Mouse (Mus musculus): ENCODE measurements around the gene Anxa5.

The Anxa5 gene

DNA sequence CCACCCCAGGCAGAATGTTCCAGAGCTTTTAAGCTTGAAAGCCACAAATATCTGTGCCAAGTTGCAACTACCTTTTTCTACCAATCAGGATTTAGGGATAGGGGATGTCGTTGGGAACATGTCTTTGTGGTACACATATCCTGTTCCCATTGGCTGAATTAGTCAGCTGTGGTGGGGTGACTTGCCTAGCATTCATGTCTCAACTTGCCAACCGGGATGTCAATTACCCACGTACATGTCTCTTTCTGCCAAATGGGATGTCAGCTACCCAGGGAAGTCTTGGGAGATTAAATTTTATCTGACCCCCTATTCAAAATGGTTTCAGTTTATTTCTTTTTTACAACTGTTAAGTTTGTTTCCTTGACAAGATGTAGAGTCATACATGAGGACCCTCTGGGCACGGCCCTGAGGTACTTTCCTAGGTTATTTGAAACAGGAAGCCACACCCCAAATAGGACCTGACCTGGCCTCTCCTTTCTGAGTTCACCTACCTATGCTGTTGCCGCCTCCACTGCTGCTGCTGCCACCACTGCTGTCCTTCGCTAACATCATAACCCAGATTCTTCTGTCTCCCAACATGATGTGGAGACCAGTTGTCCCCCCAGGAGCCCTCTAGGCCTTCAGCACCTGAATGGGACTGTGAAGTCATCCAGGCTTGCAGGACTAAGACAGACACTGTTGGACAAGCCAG lies 13.3 kb upstream of the Anxa5 start:
- no peak for DNase-seq (ENCODE audit: low spot score in 2 of 2)

DNA sequence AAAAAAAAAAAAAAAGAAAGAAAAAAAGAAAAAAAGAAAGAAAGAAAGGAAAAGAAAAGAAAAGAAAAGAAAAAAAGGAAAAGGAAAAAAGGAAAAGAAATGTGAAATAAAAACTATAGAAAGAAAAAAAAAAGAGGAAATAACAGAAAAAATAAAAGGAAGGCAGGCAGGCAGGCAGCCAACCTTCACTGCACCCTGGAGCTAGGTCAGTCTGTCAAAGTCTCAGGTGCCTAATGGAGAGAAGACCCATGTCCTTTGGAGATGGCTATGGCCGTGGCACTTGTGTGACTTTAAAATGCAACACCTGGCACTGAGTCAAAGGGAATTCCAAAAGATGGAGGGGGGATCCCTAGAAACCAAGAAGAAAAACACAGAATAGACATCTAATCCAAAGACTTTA lies 12.7 kb upstream of the Anxa5 start:
- no peak for DNase-seq (ENCODE audit: low spot score in 2 of 2)

DNA sequence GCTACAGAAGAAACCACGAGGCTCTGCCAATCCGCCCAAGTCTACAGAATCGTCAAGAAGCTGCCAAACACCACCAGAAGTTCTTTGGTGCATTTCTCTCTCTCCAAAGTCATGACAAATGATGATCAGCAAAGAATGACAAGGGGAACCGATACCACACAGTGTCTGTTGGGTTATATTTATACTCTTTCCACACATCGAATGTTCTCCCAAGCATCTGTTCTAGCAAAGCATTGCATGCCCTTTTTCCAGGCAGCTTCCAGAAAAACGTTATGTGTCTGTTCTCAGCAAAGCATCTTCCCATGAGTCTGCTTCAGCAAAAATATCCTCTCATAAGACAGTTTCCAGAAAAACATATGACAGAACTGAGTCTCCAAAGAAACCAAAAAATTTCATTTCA lies 11.2 kb upstream of the Anxa5 start:
- DNase-seq (ENCODE audit: low spot score in 2 of 2) = no peak

DNA sequence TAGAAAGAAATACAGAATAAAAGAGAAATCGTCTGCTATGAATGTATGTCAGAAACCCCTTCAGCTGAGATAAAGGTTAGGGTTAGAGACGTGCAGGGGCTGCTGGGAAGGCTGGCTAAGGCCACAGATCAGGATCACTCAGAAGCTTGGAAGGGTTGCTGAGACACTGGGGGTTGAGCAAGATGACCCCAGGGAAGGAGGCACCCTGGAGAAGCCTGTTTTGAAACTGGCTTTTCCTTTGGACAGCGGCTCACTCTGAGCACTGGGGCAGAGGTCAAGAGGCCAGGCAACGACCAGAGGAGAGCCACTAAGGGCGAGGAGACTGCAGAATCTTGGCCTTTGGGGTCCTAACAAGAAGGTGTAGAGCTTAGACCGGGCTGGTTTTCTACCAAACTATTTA lies 10.5 kb upstream of the Anxa5 start:
- no peak for DNase-seq (ENCODE audit: low spot score in 2 of 2)

DNA sequence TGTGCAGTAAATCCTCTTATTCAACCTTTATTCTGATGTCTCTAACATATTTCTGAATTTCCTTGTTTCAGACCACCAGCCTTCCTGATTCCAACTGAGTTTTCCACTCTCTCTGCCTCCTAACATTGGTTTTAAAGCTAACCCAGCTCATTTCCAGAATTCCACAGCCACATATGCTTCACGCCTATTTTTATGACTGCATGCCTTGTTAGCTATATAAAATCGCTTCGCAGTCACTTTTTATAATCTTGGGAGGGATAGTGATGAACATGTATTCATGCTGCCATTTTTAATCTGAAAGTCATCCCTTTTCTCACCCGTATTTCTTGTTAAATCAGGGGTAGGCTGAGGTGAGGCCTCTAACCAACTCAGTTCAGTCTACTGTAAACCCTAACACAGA lies 8.6 kb upstream of the Anxa5 start:
- no peak for DNase-seq (ENCODE audit: low spot score in 2 of 2)

DNA sequence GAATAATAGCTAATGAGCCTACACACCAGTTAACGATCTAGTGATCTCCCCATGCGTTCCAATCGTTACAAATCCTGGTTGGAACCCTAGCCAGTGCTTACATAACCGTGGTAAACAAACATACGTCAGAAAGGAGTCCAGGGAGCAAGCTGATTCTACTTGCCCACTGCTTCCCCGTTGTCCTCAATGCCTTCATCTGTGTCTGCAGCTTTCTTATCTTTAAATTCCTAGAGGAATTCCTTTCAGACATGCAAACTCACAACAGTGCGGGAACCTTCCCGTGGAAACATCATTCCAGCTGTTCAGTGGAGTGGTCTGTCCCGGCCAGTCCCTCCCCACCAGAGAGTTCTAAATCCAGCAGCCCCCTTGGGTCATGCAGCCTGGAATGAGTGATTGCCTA lies 7.2 kb upstream of the Anxa5 start:
- DNase-seq (ENCODE audit: low spot score in 2 of 2) = no peak

DNA sequence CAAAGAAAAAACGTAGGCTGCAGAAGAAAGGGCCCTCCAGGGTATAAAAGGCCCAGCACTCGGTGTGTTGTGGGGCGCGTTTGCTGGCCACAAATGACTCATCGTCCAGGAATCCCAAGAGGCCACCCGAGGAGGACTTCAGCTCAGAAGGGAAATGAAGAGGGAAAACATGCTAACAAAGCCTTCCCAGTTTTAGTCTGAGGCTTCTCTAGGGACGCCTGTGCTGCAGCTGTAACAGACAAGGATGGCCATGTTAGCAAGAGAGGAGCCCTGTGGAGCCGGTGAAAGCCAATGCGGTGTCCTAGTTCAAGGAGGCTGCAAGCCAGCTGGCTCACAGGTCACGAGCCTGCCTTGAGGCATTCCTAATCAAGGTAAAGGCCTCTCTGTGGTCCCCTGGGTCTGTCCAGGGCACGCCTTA lies 6.1 kb upstream of the Anxa5 start:
- DNase-seq (ENCODE audit: low spot score in 2 of 2) = peak; percentile 24 to 40

DNA sequence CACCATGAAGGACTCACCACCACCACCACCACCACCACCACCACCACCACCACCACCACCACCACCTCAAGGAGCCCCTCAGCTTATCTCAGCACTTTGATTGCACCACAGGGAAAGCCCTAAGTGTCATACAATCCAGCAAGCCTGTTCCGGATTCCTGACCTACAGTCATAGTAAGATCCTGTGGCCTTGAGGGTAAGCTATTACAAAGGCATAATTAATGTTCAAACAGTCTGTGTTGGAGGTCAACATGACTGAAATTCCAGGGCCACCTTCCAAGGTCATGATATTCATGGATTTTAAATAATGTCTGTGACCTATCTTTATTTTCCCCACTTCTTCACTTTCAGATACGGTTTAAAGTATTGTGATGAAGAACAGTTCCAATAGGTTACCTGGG lies 4.8 kb upstream of the Anxa5 start:
- no peak for DNase-seq (ENCODE audit: low spot score in 2 of 2)

DNA sequence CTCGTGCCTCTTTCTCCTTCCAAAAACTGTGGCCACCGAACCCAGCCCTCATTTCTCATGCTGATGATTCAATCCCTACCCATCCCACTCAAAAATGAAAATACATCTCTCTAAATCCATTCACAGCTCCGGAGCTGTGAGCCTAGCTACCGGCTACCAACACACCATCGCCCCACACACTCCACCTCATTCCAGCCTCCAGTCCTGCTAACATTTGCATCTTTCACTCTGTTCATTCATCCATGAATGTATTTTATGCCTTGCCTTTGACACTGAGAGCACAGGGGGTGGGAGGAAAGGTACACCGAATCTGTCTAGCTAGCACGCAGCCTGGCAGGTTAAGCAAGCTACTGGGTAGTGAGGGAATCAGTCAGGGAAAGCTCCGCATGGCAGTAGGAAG lies 3.1 kb upstream of the Anxa5 start:
- peak; percentile 52 to 61 for DNase-seq (ENCODE audit: low spot score in 2 of 2)

DNA sequence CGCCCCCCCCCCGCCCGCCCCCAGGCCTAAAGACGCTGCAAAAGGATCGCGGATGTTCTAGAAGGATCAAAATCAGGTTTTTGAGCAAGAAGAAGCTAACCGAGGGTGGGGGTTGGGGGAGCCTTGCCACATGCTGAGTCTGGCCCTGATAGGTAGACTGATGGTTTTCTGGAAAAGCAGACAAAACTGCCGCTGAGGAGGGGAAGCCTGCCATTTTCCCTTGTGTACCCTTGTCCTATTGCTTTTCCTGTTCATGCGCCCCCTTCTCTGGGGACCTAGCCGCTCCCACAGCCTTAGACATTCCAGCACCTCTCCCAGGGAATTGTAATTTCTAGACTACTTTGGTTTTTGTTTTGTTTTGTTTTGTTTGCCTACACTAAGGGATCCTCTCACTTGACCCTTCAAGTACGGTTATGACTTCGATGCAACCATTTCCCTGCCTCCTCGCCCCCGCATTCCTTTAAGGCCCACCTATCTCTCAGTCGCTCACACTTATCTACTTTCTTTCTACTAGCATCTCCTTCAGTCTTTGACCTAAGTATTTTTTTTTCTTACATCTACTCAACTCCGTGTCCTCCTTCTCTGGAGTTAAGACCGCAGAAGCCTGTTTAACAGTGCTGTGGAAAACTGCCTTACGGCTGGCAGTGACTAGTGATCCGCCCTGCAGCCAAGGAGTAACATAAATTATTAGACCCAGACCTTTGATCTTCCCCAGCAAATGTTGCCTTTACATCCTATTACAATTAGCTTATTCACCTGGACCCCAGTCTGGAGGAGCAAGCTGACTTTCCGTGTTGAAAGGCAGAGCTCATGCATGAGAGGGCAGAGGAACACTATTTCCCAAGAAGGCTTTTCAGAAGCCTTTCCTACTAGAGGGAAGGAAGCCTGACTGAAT lies 814 bp upstream of the Anxa5 start:
- DNase-seq (ENCODE audit: low spot score in 2 of 2) = no peak

DNA sequence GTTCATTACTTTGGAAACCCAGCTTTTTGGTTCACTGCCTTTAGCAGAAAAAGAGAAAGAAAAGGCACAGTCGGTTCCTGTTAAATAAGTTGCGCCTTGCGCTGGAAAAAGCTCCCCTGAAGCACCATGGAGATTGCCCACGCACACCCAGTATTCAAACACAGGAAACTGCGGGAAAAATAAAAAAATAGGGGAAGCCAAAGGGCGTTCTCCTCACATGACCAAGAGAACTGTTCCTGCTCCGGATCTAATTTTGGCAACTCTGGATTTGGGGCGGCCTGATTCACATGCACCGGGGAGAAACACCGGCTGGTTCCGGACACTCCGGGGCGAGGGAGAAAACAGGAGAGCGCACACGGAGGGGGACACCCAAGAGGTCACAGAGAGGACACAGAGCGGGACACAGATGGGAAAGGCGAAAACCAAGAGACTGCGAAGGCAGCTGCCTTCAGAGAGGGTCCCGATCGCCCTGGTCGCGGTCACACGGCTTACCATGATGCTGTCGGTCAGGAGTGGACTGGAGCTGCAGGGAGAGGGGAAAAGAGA lies 683 bp downstream of the Anxa5 start:
- DNase-seq (ENCODE audit: low spot score in 2 of 2) = peak; percentile 62 to 68

DNA sequence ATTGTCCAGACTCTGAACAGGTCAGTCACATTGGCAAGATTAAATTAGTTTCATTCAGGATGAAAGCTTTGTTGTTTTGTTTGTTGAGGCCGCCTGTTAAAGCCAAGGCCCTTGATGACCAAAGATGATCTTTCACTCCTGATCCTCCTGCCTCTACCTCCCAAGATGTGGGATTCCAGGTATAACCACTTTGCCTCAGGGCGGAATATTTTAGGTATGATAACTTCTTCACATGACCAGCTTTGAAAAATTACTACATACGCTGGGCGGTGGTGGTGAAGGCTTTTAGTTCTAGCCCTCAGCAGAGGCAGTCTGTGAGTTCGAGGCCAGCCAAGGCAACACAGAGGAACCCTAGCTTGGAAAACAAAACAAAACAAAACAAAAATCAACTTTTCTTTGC lies 1.3 kb downstream of the Anxa5 start:
- no peak for DNase-seq (ENCODE audit: low spot score in 2 of 2)

DNA sequence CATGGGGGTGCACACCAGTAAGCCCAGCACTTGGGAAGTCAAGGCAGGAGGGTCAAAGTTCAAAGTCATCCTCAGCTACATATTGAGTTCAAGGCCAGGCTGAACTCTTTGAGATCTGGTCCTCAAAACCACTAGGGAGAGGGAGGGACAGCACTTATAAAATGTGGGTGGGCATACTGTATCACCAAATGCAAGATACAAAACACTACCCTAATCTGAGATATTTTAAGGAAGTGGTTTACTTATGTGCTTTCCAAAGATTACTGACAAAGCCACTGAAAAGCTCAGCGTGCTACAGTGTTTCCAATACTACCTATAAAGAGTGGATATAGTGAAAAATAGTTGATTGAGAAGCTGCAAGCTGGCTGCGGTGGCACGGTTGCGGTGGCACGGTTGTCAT lies 2.5 kb downstream of the Anxa5 start:
- DNase-seq (ENCODE audit: low spot score in 2 of 2) = no peak

DNA sequence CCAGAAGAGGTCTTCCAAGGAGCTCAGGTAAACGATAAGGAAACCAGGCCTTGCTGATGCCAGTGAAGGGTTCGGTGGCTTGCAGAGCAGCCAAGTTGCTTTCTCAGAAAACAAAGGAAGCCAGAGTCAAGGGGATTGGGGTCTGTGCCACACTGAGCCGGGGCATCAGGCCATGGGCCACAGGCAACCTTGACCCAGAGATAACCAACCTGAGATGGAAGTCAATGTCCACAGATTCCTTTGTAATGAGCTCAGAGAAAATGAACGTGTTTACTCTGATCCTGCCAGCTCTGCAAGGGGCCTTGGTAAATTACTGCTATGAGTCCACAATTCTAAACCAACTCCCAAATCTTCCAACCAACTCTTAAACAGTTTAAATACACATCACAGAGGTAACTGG lies 3.8 kb downstream of the Anxa5 start:
- no peak for DNase-seq (ENCODE audit: low spot score in 2 of 2)

DNA sequence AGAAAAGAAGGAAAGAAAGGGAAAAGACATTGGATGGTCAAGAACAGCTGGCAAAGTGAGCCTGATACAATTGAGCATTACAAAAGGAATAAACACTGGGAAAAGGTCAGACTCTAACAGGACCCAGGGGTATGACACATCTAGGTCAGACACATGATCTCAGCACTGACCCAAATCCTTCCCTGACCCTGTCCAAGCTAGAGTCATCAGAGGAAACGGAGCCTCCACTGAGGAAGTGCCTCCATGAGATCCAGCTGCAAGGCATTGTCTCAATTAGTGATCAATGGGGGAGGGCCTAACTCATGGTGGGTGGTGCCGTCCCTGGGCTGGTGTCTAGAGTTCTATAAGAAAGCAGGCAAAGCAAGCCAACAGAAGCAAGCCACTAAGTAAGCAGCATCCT lies 6.8 kb downstream of the Anxa5 start:
- no peak for DNase-seq (ENCODE audit: low spot score in 2 of 2)

DNA sequence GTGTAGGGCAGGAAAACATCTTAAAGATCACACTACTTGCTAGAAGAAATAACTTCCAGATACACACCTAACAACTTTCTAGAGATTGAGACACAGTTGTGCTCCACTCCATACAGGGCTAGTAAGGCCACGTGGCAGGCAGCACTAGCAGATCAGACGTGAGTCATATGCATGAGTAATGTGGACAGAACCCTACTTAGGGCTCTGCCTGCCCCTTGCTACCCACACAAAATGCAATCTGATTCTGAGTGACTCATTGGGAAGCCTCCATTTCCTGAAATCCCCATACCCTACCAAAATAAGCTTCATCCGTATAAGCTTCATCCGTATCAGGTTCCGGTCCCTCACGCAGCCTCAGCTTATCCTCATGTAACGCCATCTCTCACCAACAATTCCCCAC lies 8.1 kb downstream of the Anxa5 start:
- DNase-seq (ENCODE audit: low spot score in 2 of 2) = peak; percentile 37 to 50

DNA sequence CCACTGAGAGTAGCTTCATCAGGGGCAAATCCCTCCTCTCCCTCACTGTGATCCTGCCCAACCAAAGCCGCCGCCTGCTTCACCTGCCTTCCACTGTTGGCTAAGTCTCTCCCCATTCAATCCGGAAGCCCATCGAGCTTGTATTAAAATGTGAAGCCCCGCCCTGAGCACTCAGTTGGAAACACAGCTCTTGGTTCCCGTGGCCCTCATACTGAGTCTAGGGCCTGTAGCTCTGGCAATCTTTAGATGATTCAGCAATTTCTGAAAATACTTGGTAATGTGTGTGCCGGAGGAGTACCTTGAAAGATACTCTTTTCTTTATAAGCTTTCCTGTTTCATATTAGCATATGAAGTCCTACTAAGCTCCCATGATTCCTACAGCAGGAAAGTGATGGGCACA lies 10.2 kb downstream of the Anxa5 start:
- no peak for DNase-seq (ENCODE audit: low spot score in 2 of 2)

DNA sequence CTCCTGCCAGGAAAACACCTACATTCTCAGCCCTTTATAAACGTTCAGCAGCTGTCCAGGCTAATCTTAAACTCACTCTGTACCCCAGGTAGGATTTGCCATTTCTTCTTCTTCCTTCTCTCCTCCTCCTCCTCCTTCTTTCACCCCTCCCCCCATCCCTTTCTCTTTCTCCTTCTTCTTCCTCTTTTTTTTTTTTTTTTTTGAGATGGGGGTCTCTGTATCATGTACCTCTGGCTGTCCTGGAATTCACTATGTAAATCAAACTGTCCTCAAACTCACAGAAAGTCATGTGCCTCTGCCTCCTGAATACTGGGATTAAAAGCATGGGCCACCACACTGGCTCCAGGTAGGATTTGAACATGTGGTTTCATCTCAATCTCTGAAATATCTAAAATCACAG lies 13.3 kb downstream of the Anxa5 start:
- no peak for DNase-seq (ENCODE audit: low spot score in 2 of 2)

DNA sequence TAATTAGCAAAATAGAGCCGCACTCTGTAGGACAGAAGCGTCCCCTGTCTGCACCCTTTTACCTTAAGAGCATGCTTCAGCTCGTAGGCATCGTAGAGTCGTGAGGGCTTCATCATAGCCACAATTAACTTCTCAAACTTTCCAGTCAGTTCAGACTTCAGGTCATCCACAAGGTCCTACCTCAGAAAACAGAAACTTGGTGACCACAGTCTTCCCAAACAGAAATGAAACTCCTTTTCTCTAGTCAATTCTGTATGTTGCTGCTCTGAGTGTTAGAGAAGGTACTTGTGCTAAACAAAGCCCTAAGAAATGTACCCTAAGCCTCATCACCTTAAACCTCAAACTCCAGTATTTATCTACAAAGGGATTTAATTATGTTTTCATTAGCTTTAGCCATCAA lies 13.9 kb downstream of the Anxa5 start:
- no peak for DNase-seq (ENCODE audit: low spot score in 2 of 2)

DNA sequence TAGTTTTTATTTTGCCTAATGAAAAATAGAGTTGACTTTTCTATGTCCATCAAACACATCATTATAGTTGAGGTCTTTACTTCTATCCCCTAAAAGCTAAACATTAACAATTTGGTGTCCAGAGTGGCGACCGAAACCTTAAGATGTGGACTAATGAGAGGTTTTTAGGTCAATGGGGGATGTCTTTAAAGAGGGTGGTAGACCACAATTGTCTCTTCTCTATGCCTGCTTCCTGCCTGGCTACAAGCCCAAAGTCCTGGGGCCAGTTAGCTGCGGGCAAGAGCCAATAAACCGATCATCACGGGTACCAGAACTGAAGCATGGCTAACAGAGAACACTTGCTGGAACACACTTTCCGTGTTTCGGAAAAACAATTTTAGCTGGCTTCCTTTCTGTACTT lies 15.0 kb downstream of the Anxa5 start:
- no peak for DNase-seq (ENCODE audit: low spot score in 2 of 2)

DNA sequence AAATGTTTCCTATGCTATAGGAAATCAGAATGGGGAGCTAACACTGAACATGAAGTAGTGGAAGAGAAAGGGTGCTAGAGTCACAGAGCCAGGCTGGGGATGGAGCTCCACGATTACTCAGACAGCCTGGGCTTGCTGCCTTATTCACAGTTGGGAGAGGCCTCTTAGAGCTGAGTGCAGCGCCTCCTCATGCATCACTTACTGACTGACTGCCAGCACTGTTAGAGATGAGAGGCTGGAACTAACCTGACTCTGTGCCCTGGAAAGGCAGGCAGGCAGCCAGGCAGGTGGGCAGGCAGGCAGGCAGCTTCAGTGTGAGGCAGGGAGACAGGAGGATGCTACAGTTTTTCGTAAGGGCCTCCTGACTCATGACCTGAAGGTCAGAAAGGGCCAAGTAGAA lies 20.1 kb downstream of the Anxa5 start:
- DNase-seq (ENCODE audit: low spot score in 2 of 2) = peak; percentile 32 to 44

DNA sequence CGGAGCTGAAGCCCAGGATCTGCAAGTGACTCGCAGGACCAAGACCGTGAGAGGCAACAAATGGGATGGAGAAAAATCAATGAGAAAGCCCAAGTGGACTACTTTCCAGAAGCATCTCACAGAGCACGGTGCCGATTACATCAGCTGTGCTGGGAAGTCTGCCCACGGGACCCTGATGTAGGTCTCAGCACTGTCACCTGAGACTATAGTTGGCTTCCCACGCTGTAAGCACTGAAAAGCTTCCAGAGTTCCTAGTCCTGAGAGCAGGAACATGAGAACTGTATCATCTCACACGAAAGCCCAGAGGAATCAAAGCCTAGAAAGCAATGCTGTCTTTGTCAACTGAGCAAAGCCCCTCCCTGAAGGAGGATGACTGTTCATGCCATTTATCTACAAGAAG lies 20.6 kb downstream of the Anxa5 start:
- no peak for DNase-seq (ENCODE audit: low spot score in 2 of 2)

DNA sequence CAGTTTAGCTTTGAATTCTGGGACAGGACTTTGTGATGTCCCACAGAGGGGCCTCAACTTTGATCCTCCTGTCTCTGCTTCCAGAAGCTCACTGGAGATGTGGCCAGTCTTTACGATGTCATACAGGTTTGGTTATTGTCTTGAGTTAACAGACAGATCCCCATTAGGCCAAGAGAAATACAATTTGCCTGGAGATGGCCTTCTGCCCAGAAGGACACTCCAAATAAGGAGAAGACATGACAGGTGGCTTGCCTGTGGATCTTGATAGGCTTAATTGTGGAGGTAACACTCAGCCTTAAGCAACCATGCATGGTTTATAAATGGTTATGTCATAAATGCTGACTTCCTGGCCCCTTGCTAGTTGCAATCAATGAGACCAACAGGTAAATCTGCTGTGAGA lies 23.2 kb downstream of the Anxa5 start:
- DNase-seq (ENCODE audit: low spot score in 2 of 2) = no peak
